Mouse (Mus musculus) kidney, embryonic 16.5 days (tissue): ENCODE measurements around the gene Cntrob. TPM values are rescaled to one million over a fixed set of nuclear protein-coding genes. Genes with fewer than 3 reads are reported as not detected.

ENCODE experiments used
- ATAC-seq: fragments of 200-750 bp; cut with Nextera tagmentation; 2 replicates; pipeline ENCODE4 v1.8.0; 2017; ENCODE audit warnings: moderate TSS enrichment; ENCODE audit not compliant: low FRiP score, low TSS enrichment
- H3K27ac ChIP-seq: fragments of 300-500 bp; sonication (generic); 2 replicates; pipeline ENCODE4 v1.5.1; 2014; ENCODE audit warnings: low read length
- H3K27me3 ChIP-seq: fragments of 300-500 bp; sonication (generic); 2 replicates; pipeline ENCODE4 v1.6.1; 2014; ENCODE audit warnings: low read length, control low read depth, mixed read lengths; ENCODE audit not compliant: insufficient read depth
- H3K36me3 ChIP-seq: fragments of 300-500 bp; sonication (generic); 2 replicates; pipeline ENCODE4 v1.6.1; 2014; ENCODE audit warnings: low read length, control low read depth, mixed read lengths; ENCODE audit not compliant: insufficient read depth
- H3K4me1 ChIP-seq: fragments of 300-500 bp; sonication (generic); 2 replicates; pipeline ENCODE4 v1.6.1; 2014; ENCODE audit warnings: low read length, control low read depth, mixed read lengths; ENCODE audit not compliant: insufficient read depth
- H3K4me2 ChIP-seq: fragments of 300-500 bp; sonication (generic); replicated peaks from 2 replicates; pipeline ENCODE4 v1.6.1; 2014; ENCODE audit warnings: low read depth, low read length
- H3K4me3 ChIP-seq: fragments of 300-500 bp; sonication (generic); 2 replicates; pipeline ENCODE4 v1.5.1; 2014; ENCODE audit warnings: mild to moderate bottlenecking, low read length
- H3K9ac ChIP-seq: fragments of 300-500 bp; sonication (generic); replicated peaks from 2 replicates; pipeline ENCODE4 v1.6.1; 2014; ENCODE audit warnings: low read length
- H3K9me3 ChIP-seq: fragments of 300-500 bp; sonication (generic); 2 replicates; pipeline ENCODE4 v1.6.1; 2016; ENCODE audit warnings: low read length, control low read depth
- WGBS: fragments of 180-500 bp; shearing (Covaris S2); extraction: QIAGEN DNeasy Blood & Tissue Kit; methylation state at CpG from one replicate; pipeline ENCODE4 v1.1.7; 2014; 5-methylcytosine and 5-hydroxymethylcytosine counted together
- polyA plus RNA-seq: library from polyadenylated mRNA; unstranded; fragments of >200 nt; fragmentation: Nextera tagmentation; extraction: Ambion mirVana; gene quantifications from 2 replicates; pipeline ENCODE4 v1.2.1, GENCODE M21; 2015

Gene Cntrob
- polyA plus RNA-seq: 22.4 and 23.2 TPM in 2 replicates

DNA sequence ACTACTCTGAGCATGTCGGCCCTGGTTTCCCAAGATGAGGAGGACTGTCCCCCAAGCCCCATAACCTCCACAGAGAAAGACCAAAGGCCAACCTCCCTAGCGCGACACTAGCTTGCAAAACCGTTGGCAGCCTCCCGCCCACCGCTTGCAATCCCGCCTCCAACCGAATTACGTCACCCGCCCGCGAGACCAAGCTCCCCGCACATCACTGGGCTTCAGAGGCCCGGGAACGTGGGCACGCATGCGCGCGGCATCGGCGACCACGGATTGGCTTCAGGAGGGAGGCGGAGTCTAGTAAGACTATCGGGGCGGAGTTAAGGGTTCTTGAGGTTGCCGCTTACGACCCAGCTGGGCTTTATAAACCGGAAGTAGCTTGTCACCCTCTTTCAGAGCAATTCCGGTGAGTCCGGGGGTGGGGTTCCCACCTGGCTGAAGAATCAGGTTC, at the start of gene Cntrob, which contains the start of gene Trappc1:
Gene Cntrob (minus strand): TSS at position 109 of the 445 bp plus-strand sequence.
Gene Trappc1 (plus strand): TSS at position 314 of the 445 bp plus-strand sequence.
- WGBS: under 1% methylated on average over 30 of the region's 30 CpGs
- Histone ChIP-seq H3K27ac (peak within 1 kb of the TSS; percentile 88), H3K36me3 (peaks cover 16% of the 10 kb centered on the region), H3K4me1 (peaks cover 40% of the 10 kb centered on the region), H3K9ac (peak within 1 kb of the TSS; percentile 89), H3K4me2 (peak within 1 kb of the TSS; percentile 94), H3K27me3 (peaks cover 6% of the 10 kb centered on the region; the same call in 1 of the 2 replicates), H3K4me3 (peak within 1 kb of the TSS; percentile 76), H3K9me3 (no peaks in the 10 kb centered on the region)
- ATAC-seq: peak; percentile 92

DNA sequence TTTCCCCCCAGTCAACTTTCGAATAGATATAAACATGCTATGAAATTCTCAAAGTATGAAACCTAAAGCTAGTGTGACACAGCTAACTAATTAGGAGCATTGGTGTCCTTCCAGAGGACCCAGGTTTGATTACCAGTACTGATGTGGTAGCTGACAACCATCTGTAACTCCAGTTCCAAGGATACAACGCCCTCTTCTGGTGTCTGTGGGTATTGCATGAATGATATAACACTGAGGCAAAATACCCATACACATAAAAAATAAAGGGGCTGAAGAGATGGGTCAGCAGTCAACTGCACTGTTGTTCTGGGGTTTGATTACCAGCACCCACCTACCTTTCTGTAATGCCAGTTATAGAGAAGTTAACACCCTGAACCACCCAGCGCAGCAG, 49.2 kb upstream of the Cntrob start:
- H3K27me3 ChIP-seq: no peaks in the 10 kb centered on the region
- H3K4me3 ChIP-seq: no peak overlapping the region
- H3K4me2 ChIP-seq: no peak overlapping the region

DNA sequence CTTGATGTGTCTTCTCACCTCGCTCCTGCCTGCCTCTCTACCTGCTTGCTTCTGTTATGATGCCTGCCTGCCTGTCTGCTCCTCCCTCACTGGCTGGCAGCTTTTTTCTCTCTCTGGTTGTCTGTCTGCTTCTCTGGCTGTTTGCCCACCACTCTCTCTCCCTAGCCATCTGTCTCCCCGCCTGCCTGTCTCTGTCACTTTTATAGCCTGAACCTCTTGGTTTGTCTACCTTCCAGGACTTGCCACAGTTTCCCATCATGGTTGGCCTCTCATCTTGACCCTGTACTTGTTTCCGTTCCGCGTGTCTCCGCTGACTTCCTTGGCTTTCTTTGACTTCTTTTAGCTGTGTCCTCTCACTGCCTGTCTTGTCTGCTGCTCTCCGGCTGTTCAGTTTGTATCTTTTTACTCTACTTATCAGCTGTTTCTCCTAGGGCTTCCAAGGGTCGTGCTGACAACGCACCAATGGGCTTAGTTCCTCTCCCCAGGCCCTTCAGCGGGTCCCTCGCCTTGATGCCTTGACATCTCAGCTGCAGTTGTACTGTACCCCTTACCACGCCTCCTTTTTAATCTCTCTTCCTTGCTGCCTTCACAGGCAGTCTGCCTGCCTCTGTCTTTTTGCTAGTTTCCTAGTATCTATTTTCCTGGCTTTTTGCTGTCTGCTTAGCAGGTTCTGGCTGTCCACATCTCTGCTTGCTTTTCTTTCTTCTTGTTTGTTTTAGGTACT, 48.6 kb upstream of the Cntrob start:
- Histone ChIP-seq H3K9ac (peak overlapping the region; percentile 25; the same call in 1 of the 2 replicates), H3K9me3 (no peaks in the 10 kb centered on the region), H3K36me3 (peaks cover 17% of the 10 kb centered on the region), H3K27ac (peak overlapping the region; percentile 92), H3K4me3 (peak overlapping the region; percentile 33; the same call in 1 of the 2 replicates), H3K4me2 (peak overlapping the region; percentile 53), H3K4me1 (peaks cover 34% of the 10 kb centered on the region), H3K27me3 (no peaks in the 10 kb centered on the region)
- no peak for ATAC-seq
- WGBS: 27% methylated on average over 12 of the region's 12 CpGs

More for the DNA sequence above, 49.2 kb upstream of the Cntrob start:
- H3K27ac ChIP-seq: no peak overlapping the region
- H3K4me1 ChIP-seq: peaks cover 31% of the 10 kb centered on the region
- ATAC-seq: no peak
- WGBS: 71% methylated on average over 3 of the region's 3 CpGs
- no peaks in the 10 kb centered on the region for H3K9me3 ChIP-seq
- H3K9ac ChIP-seq: no peak overlapping the region
- peaks cover 21% of the 10 kb centered on the region for H3K36me3 ChIP-seq

DNA sequence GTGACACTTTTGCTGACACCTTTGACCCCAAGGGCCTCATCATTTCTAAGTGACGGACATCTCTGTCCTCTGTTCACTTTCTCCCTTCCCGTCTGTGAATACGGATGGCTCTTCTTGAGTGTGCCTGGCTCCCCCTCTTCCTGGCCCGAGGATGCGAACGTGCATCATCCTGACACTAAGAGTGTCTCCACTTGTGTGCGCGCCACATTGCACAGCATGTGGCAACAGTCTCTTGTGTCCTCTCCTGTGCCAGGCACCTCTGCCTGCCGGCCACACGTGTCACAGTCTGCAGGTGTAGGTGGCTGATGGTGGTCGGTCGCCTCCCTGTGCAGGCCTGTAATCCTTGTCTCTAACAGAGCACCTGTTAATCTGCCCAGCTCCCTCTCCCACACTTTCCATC, 48.0 kb upstream of the Cntrob start:
- 26% methylated on average over 12 of the region's 12 CpGs for WGBS
- Histone ChIP-seq H3K9me3 (no peaks in the 10 kb centered on the region), H3K9ac (peak overlapping the region; percentile 43), H3K36me3 (peaks cover 17% of the 10 kb centered on the region), H3K27me3 (no peaks in the 10 kb centered on the region), H3K27ac (peak overlapping the region; percentile 92), H3K4me1 (peaks cover 38% of the 10 kb centered on the region), H3K4me2 (peak overlapping the region; percentile 53), H3K4me3 (peak overlapping the region; percentile 33; the same call in 1 of the 2 replicates)
- no peak for ATAC-seq

DNA sequence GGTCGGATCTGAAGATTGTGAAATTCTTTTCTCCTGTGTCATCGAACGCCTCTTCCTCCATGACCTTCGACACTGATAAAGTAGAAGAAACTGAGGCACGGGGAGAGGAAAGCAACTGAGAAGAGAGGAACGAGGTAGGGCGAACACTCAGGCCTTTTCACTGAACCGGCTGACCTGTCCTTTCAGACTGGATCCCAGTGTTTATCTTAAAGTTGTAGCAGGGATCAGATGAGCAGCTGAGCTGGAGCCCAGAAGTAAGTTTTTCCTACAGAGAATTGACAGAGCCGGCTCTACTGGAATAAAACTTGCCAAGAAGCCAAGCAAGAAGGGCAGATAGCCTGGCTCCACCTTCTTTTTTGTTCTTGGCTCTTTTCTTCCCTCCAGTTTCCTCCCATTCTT, 47.2 kb upstream of the Cntrob start:
- WGBS: 17% methylated on average over 9 of the region's 9 CpGs
- no peaks in the 10 kb centered on the region for H3K27me3 ChIP-seq
- H3K4me3 ChIP-seq: peak overlapping the region; percentile 33
- no peak for ATAC-seq
- H3K9me3 ChIP-seq: no peaks in the 10 kb centered on the region
- peak overlapping the region; percentile 92 for H3K27ac ChIP-seq
- H3K4me1 ChIP-seq: peaks cover 42% of the 10 kb centered on the region
- peaks cover 16% of the 10 kb centered on the region for H3K36me3 ChIP-seq
- H3K9ac ChIP-seq: peak overlapping the region; percentile 60
- H3K4me2 ChIP-seq: peak overlapping the region; percentile 53

DNA sequence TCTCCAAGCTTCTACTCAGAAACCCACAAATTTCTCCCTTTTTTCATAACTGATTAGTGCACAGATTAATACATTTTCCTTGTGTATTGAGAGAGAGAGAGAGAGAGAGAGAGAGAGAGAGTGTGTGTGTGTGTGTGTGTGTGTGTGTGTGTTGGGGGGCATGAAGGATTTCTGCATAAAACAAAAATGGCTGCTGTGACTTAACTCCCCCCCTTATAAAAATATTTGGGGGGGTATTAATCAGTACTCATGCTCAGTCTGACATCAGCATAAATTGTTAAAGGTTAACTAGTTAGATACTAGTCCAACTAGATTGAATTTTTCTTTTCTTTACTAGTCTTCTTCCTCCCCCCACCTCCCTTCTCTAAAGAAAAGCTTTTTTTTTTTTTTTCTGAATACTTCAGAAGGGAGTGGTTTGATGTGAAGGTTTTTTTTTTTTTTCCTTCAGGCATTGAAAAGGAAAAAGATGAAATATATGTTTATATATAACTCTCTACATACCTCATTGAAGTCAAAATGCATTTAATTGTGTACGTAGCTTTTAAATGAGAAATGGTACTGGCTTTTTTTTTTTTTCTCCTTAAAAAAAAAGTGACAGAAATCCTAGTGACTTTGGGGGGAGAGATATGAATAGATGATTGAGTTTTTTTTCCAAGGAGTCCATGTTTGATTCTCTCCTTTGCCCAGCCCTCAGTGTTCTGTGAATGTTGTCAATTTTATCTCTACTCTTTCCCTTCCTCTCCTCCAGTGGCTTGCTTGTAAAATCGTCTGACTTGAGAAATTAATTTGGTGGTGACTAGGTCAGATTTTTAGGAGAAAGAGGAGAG, 46.6 kb upstream of the Cntrob start:
- H3K4me3 ChIP-seq: peak overlapping the region; percentile 88
- peak overlapping the region; percentile 76 for H3K4me2 ChIP-seq
- no peaks in the 10 kb centered on the region for H3K27me3 ChIP-seq
- H3K4me1 ChIP-seq: peaks cover 48% of the 10 kb centered on the region
- WGBS: 13% methylated on average over 2 of the region's 2 CpGs
- H3K36me3 ChIP-seq: peaks cover 13% of the 10 kb centered on the region
- H3K9ac ChIP-seq: peak overlapping the region; percentile 100
- peak overlapping the region; percentile 100 for H3K27ac ChIP-seq
- no peak for ATAC-seq
- H3K9me3 ChIP-seq: no peaks in the 10 kb centered on the region

DNA sequence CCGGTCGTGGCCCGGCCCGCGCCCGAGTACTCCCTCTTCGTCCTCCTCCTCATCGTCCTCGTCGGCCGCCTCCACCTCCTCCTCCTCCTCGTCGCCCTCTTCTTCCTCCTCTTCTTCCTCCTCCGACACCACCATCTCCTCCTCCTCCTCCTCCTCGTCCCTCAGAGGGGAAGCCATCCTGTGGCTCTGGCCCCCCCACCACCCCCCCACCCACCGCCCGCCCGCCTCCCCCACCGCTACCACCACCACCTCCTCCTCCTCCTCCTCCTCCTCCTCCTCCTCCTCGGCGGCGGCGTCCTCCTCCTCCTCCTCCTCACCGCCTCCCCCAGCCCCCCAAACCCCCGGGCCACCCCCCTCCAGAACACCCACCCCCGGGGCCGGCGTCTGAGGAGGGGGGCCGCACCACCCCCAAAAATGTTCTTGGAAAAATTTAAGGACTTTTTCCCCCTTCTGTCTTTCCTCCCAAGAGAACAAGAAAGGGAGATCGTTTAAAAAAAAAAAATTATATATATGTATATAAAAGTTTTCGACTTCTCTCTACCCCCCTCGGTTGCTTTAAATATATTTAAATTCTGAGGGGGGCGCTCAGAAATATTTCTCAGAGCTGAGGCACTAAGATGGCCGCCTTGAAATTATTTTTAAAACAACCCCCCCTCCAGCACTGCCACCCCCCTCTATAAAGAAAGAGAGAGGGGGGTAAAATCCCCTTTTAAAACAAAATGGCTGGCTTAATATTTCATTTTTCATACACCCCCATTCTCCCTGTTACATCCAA, 45.8 kb upstream of the Cntrob start, which contains the start of gene Chd3:
Gene Chd3 (minus strand): TSS at position 192 of the 775 bp plus-strand sequence.
- Histone ChIP-seq H3K4me3 (peak within 1 kb of the TSS; percentile 88), H3K36me3 (peaks cover 13% of the 10 kb centered on the region), H3K4me1 (peaks cover 56% of the 10 kb centered on the region), H3K9me3 (no peaks in the 10 kb centered on the region), H3K27me3 (no peaks in the 10 kb centered on the region), H3K4me2 (peak within 1 kb of the TSS; percentile 76), H3K27ac (peak within 1 kb of the TSS; percentile 100), H3K9ac (peak within 1 kb of the TSS; percentile 100)
- WGBS: under 1% methylated on average over 18 of the region's 34 CpGs
- ATAC-seq: no peak

DNA sequence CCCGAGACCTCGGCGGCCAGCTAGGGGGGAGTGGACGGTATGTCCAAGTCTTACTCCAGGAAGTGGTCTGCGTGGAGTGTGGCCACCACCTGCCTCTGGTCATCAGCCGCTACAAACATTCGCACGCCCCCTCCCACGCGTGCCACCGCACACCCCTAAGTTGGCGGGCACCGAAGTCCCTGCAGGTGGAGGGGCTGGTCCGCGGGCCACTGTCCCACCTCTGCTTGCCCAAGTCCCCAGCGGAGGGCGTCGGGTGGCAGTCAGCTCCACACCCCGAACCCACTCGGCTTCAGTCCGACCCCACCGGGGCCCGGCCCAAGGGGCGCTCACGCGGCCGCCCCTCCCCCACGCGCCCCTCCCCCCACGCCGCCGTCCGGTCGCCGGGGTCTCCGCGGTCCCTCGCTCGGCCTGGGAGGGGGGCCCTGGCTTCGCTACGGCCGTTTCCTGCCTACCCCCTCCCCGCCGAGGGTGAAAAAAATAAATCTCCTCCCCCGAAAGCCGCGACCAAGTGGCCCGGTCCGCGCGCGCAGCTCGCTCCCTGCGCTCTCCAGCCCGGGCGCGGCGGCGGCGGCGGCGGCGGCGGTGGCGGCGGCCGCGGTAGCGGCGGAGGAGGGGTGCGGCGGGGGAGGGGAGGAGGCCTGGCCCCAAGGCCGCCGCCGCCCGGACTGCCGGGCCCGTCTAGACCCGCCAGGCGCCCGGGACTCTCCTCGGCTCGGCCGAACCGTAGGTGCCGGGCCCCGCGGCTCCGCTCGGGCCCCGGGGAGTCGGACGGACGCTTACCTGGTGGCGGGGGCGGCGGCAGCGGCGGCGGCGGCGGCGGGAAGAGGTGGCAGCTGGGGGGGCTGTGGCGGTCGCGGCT, 45.0 kb upstream of the Cntrob start:
- H3K4me1 ChIP-seq: peaks cover 62% of the 10 kb centered on the region
- H3K4me3 ChIP-seq: peak overlapping the region; percentile 88
- no peaks in the 10 kb centered on the region for H3K9me3 ChIP-seq
- no peaks in the 10 kb centered on the region for H3K27me3 ChIP-seq
- ATAC-seq: 0 out of 2 replicates have a peak, but pooled peaks have one; percentile 3
- H3K4me2 ChIP-seq: peak overlapping the region; percentile 76
- WGBS: under 1% methylated on average over 46 of the region's 106 CpGs
- H3K9ac ChIP-seq: peak overlapping the region; percentile 100
- H3K27ac ChIP-seq: peak overlapping the region; percentile 100
- peaks cover 11% of the 10 kb centered on the region for H3K36me3 ChIP-seq
